Mouse (Mus musculus): ENCODE results near the gene B630019K06Rik. TPM values are rescaled to one million over a fixed set of nuclear protein-coding genes. Genes with fewer than 3 reads are reported as not detected.

Gene B630019K06Rik
- total and polyA plus RNA-seq, 3 experiments = 0.03 TPM; not detected in 2

DNA sequence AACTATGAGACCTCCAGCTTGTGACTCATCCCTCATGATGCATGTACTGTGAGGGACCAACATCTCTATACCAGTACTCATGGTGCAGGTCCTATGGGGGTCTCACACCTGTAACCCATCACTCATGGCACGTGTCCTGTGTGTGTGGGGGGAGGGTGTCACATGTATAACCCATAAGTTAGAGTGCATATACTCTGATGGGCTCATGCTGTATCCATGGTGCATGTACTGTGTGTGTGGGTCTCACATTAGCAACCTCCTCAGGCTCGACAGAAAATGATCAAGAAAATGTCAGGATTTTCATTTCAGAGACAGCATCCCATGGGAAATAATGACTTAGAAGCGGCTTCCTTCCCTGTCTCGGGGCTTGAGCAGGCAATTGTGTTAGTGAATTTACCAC, 28.9 kb downstream of the B630019K06Rik start:
- H3K4me1 ChIP-seq (ENCODE audit: control insufficient read depth in 1 of 2, insufficient read depth in 2 of 2, low read length in 2 of 2) = no peaks in the 10 kb centered on the region
- H3K9ac ChIP-seq (ENCODE audit: control insufficient read depth, low read depth, low read length, poor library complexity, severe bottlenecking) = no peak overlapping the region
- DNase-seq (ENCODE audit: low read depth, low spot score) = no peak
- H3K27ac ChIP-seq (ENCODE audit: control insufficient read depth, low read depth, low read length) = no peak overlapping the region
- H3K9me3 ChIP-seq (replicated peaks; ENCODE audit: insufficient read depth, low read length) = no peaks in the 10 kb centered on the region
- H3K79me2 ChIP-seq (ENCODE audit: control insufficient read depth, insufficient read depth, low read length, poor library complexity) = no peaks in the 10 kb centered on the region
- no peak for TF ChIP-seq CHD2 (IDR thresholded peaks at IDR 0.05; ENCODE audit: low read length)
- H3K36me3 ChIP-seq (ENCODE audit: control insufficient read depth in 1 of 2, insufficient read depth in 2 of 2, low read length in 2 of 2) = no peaks in the 10 kb centered on the region
- H3K27me3 ChIP-seq (ENCODE audit: control insufficient read depth in 1 of 2, insufficient read depth in 2 of 2, low read length in 2 of 2) = no peaks in the 10 kb centered on the region
- no peak overlapping the region for H3K4me3 ChIP-seq (ENCODE audit: control insufficient read depth in 1 of 2, insufficient read depth in 1 of 2, low read depth in 2 of 2, low read length in 2 of 2)

DNA sequence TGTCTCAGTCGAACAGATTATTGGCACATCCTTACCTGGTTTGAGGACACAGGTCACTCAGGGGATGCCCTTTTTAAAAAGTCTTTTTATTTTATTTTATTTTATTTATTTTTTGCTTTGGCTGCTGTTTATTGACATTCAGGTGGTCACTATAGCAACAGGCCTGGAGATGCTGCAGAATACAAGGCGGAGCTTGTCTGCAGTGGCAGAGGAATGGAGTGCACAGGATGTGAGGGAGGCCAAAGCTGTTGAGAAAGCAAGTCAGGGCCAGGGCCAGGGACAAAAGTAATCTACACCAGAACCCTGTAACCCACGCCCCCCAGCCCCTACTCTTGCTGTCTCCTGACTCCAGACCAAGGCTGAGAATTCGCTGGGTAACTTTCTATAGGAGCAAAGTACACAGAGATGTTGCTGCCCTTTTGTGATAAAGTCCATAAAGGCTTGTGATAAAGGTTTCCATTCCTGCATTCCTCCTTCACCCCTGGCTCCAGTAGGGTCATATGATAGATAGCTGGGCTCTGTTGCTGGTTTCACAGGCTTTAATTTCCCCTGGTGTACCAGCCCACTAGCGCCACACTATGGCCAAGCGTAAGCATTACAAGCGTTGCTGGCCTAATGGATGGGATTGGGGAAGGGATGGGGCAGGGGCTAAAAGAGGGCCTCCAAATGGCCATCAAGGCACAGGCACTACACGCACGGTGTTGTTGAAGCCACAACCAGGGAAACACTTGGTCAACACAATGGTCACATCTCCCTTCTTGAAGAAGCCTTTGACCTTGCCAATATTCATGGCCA, 29.8 kb downstream of the B630019K06Rik start:
- Histone ChIP-seq H3K9me3 (replicated peaks; ENCODE audit: insufficient read depth, low read length) (no peaks in the 10 kb centered on the region), H3K4me3 (ENCODE audit: control insufficient read depth in 1 of 2, insufficient read depth in 1 of 2, low read depth in 2 of 2, low read length in 2 of 2) (no peak overlapping the region), H3K79me2 (ENCODE audit: control insufficient read depth, insufficient read depth, low read length, poor library complexity) (no peaks in the 10 kb centered on the region), H3K36me3 (ENCODE audit: control insufficient read depth in 1 of 2, insufficient read depth in 2 of 2, low read length in 2 of 2) (no peaks in the 10 kb centered on the region), H3K27me3 (ENCODE audit: control insufficient read depth in 1 of 2, insufficient read depth in 2 of 2, low read length in 2 of 2) (no peaks in the 10 kb centered on the region), H3K4me1 (ENCODE audit: control insufficient read depth in 1 of 2, insufficient read depth in 2 of 2, low read length in 2 of 2) (no peaks in the 10 kb centered on the region), H3K27ac (ENCODE audit: control insufficient read depth, low read depth, low read length) (no peak overlapping the region), H3K9ac (ENCODE audit: control insufficient read depth, low read depth, low read length, poor library complexity, severe bottlenecking) (no peak overlapping the region)
- DNase-seq (ENCODE audit: low read depth, low spot score) = no peak
- no peak for TF ChIP-seq POLR2AphosphoS2 (IDR thresholded peaks at IDR 0.05; ENCODE audit: low read length)
- no peak for TF ChIP-seq ELF1 (IDR thresholded peaks at IDR 0.05; ENCODE audit: low read depth, low read length)
- no peak for TF ChIP-seq NELFE (IDR thresholded peaks at IDR 0.05; ENCODE audit: low read depth, low read length)
- 0 out of 2 replicates have a peak, but pooled peaks have one; percentile 10 for TF ChIP-seq SMC3 (IDR thresholded peaks at IDR 0.05; ENCODE audit: low read depth, low read length)
- no peak for TF ChIP-seq TAL1 (IDR thresholded peaks at IDR 0.05; ENCODE audit: low read length)
- TF ChIP-seq CTCF (IDR thresholded peaks at IDR 0.05 in 2 of 3, conservative IDR thresholded peaks at IDR 0.05 in 1 of 3; ENCODE audit: control insufficient read depth in 1 of 3, insufficient read depth in 1 of 3, low read depth in 2 of 3, low read length in 3 of 3, poor library complexity in 1 of 3, severe bottlenecking in 1 of 3) = peak in 2 of 3 experiments; percentile 25 to 35; a peak in 4 of 6 replicates
- no peak for TF ChIP-seq ZMIZ1 (IDR thresholded peaks at IDR 0.05; ENCODE audit: low read depth, low read length)
- TF ChIP-seq MAZ (IDR thresholded peaks at IDR 0.05; ENCODE audit: low read depth, low read length) = no peak
- no peak for TF ChIP-seq MXI1 (IDR thresholded peaks at IDR 0.05; ENCODE audit: low read depth, low read length)
- TF ChIP-seq POLR2A (IDR thresholded peaks at IDR 0.05; ENCODE audit: control insufficient read depth in 1 of 2, insufficient read depth in 1 of 2, low read depth in 1 of 2, low read length in 2 of 2, poor library complexity in 1 of 2) = no peak
- no peak for TF ChIP-seq GABPA (IDR thresholded peaks at IDR 0.05; ENCODE audit: low read depth, low read length)
- TF ChIP-seq RCOR1 (IDR thresholded peaks at IDR 0.05; ENCODE audit: low read depth, low read length) = no peak
- no peak for TF ChIP-seq SIN3A (IDR thresholded peaks at IDR 0.05; ENCODE audit: low read length)
- no peak for TF ChIP-seq ZNF384 (IDR thresholded peaks at IDR 0.05; ENCODE audit: low read depth, low read length)
- no peak for TF ChIP-seq USF2 (IDR thresholded peaks at IDR 0.05; ENCODE audit: borderline replicate concordance in 1 of 2, insufficient read depth in 1 of 2, low read depth in 1 of 2, low read length in 2 of 2)
- no peak for TF ChIP-seq ZKSCAN1 (IDR thresholded peaks at IDR 0.05; ENCODE audit: low read depth, low read length)
- TF ChIP-seq CHD1 (IDR thresholded peaks at IDR 0.05; ENCODE audit: low read depth, low read length) = no peak
